Mouse (Mus musculus) cerebellum, postnatal 36 days (tissue): ENCODE results near the gene Selplg.

ENCODE experiments used
- DNase-seq, 2 experiments: peaks; one replicate each; pipeline ENCODE4 v3.0.0; 2021 to 2022; ENCODE audit warnings: mixed read lengths in 2 of 2

Selplg gene

DNA sequence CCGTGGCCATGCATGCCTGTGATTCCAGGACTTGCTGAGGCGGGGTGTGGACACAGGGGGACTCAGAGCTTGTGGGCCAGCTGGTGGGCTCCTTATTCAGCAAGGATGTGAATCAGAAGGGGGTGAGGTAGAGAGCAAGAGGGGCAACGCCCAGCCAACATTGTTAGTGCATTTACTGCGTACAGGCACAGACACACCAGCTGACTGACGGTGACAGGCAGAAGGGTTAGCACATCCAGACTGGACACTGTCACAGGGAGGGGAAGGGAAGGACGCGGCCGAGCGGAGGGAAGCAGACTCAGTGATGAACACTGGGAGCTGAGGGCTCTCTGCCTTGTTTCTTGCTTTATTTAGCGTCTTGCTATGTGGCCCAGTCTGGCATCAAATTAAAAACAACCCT, 21.1 kb upstream of the Selplg start:
- no peak for DNase-seq

DNA sequence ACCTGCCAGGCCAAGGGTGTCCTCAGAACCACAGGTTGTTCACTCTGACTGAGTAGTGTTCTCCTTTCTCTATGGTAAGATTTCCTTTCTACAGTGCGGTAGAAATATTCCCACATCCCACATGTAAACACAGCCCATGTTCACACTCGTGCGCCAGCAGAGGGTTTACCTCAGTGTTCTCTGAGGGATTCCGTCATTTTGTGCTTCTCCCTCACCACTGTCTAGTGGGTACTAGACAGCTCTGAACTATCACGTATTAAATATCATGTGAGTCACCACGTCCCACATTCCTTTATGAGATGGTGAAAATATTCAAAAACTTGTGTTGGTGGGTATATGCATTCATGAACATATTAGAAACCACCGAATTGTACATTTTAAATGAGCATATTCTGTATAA, 20.0 kb upstream of the Selplg start:
- DNase-seq, result no peak

DNA sequence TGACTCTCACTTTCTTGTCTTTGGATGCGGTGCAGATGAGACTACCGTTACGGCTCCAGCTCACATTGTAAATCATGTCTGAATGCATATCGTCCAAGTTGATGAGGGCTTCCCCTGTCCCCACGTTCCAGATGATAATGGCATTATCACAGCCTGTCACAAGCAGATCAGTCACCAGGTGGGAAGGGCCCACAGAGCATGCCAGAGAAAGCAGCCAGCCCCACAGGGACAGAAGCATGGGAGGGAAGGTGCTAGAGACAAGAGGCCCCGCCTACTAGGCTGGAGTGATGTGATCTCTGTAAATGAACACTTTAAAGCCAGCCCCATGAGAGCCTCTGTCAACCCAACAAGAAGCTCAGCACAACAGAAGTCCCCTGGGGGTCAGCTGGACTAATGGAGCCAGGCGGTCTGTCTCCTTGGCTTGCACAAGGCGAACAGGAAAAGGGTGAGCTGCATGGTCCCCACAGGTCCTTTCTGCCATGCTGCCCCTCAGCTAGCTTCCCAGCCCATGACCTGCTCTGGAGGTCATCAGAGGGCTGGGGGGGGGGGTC, 18.3 kb upstream of the Selplg start:
- DNase-seq, result no peak

DNA sequence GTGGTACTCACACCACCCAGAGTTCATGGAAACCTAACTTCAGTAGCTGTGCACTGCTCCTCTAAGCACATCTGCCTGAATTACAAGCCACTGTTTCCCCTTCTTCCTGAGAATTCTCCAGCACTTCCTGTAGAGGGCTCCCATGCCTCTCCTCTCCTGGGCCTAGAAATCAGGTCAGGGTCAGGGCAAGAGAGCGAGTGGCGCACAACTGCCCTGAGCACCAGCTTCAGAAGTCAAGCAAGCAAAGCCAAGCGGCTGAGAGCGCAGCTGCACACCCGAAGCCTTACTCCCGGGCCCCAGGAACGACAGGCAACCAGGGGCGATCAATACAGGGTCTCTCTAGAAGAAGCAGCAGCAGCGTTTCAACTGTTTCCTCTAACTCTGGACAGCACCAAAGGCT, 15.2 kb upstream of the Selplg start:
- no peak for DNase-seq

DNA sequence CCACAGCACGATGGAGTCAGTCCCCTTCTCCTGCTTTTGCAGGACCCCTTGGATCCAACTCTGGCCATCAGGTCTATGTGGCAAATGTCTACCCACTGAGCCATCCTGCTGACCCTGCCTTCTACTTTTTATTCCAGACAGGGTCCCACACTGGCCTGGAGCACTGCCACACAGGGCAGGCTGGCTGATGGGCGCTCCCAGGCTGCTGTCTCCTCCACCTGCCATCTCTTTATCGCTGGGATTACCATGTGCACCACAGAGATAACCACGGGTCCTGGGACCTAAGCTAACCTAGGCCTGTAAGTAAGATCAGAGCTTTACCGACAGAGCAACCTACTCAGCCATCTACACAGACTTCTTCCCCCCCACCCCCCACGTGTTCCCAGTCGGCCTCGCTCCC, 14.2 kb upstream of the Selplg start:
- no peak for DNase-seq

DNA sequence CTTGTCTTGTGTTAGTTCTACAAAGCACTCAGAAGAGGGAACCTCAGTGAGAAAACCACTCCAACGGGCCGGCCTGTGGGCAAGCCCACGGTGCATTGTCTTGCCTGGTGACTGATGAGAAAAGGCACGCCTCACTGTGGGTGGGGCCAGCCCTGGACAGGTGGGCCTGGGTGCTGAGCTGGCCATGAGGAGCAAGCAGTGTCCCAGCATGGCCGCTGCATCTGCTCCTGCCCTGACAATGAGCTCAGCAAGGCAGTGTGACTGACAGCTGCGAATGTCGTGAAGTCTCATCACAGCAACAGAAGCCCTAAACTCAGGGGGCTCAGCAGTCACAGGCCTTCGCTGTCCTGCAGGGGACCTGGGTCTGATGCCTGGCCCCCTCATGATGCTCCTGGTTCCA, 13.2 kb upstream of the Selplg start:
- DNase-seq, result no peak

DNA sequence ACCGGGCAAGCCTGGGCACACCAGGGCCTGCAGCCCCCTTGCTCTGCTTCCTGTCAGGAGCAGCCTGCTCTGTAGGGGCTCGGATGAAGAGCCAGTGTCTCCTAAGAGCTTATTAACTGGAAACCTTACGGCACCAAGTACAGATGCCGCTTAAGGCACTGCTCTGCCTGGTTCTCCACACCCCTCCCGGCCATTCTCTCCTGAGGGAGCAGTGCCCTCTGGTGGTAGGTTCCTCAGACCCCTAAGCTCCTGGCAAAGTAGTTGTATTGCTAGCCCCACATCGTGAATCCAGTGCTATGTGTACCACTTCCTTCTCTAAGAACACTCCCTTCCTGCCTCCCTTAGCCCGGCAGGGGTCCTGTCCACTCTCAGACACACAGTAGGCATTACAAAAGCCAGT, 12.3 kb upstream of the Selplg start:
- DNase-seq, result peak in 1 of 2 experiments; percentile 49

DNA sequence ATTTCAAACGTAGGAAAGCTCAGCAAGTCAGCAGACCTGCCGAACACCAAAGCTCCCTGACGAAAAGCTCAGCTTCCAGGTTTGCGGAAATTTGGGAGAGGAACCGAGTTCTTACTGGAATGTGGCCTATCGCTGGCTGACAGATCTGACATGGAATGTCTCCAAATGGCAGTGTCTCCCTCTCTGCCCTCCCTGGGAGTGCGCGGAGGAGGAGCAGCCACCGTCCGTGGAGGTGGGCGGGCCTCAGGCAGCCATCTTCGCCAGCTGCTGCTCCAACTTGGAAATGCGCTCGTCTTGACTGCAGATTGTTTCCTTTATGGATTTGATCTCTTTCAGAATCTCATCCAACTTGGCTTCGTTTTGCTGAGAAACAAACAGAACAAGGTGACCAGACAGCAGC, 11.7 kb upstream of the Selplg start:
- DNase-seq, result no peak

DNA sequence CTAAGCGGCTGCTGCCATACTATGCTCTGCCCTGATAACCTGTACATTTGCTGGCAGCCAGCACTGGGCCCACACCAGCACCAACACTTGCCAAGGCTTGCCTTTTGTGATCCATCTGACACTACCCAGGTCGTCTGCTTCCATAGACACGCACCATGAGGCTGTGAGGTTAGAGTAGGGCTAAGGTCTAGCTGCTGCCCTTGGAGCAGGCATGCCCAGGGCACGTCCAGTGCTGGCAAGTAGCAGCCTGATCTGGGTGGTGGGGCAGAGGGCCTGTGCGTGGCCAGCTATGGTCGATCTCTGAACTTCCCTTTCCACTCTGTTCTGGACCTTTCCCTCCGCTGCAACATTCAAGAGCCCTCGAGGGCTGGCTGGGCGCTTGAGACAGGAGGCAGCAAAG, 10.5 kb upstream of the Selplg start:
- DNase-seq, result no peak

DNA sequence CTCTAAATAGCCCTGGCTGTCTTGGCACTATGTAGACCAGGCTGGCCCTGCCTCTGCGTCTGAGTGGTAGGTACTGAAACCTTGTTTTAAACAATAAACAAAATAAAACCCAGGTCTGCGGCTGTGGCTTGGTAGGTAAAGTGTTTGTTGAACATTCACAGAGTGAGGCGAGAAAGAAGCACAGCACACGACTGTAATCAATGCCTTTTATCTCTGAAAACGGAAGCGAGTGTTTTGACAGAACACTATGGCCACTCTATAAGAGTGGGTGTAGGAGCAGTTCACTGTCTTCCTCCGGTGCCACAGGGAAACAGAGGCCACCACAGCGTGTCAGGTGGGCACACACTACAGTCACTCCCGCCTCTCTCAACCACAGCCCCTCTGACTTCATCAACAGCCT, 9.8 kb upstream of the Selplg start:
- DNase-seq, result no peak

DNA sequence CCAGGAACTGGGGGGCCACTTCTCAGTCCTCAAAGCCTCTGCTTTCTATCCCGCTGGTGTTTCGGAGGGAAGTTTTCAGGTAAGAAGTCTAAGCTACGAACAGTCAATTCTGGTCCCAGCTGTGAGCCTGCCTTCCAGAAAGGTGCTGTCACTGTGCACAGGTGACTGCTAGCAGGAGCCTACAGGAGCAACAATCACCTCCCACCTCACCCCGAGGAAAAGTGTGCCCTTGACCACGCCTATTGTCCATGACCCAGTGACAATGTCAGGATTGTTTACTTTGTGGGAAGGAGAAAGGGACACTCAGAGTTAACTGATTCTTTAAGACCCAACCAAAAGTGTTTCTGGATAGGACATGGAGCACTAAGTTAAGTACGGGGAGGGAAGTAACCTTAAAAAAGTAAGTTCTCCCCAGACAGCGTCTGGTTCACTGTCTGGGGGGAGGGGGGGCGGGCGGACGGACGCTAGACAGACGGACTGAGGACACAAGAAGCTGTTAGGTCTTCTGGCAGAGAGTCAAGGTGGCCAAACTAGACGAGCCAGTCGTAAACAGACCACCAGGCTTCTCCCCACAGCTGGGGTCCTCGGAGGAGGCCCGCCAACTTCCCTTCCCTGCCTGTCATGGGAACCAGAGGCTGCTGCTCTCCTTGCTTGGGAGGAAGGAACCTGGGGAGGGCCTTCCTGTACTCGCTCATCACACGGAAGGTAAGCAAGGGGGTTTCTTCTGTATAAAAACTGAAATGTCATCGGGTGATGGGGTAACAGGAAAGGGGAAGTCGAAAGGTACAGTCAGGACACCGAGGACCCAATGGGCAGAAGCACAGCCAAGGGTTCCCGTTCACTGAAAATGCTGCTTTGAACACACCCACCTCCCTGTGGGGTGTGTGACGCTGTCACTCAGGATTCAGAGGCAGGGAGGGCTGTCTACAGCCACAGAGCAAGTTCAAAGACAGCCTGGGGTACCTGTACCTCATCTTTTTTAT, 9.1 kb upstream of the Selplg start:
- DNase-seq, result no peak

DNA sequence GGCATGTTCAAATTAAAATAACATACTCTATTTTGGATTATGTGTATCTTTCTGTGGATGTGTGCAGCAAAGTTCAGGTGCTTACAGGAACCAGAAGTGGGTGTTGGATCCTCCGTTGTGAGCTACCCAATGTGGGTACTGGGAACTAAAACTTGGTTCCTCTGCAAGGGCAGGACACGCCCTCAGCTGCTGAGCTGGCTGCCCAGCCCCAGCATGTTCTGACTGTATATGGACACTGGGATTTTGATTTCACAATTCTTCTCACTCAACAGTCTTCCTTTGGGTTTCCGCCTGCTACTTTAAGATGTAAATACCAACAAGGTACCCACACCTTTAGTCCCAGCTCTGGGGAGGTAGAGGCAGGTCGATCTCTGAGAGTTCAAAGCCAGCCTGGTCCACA, 8.0 kb upstream of the Selplg start:
- no peak for DNase-seq

DNA sequence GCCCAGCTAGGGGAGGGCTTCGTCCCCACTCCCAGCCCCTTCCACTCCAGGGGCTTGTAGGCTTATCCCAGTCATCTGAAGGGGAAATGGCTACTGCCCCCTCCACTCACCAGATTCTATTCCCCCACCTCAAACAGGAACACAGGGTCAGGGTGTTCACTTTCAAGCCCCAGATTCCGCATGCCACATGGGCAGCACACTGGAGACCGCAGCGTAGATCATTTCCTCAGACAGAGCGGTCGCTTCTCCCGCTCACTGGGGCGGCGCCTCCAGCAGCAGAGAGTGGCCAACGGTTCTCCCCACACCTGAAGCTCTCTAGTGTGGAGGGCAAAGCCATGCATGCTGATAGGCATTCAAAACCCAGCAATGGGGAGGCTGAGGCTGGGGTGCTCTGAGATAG, 4.5 kb upstream of the Selplg start:
- DNase-seq, result no peak

DNA sequence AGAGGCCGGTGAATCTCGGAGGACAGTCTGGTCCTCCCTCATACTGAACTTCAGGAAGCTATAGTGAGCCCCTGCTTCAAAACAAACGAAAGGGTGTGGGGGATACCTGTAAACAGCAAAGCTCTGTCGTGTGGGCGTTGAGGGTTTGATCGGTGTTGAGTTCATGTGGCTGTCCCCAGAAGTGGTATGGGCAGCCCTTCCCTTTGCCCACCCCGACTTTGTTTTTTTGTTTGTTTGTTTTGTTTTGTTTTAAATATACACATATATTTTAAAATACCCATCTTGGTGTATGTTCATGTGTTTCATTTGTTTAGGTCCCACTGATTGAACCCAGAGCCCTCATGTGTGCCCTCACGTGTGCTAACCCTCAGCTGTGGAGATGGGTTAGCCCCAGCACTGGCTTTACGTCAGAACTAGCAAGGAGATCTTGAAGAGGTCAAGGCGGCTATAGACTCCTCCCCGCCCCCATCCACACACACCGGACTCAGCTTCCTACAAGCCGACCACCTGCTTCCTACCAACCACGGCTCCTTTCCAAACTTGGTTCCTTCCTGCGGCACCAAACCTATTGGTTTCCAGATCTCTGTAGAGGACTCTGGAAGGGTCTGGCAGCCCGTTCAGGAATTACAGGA, 988 bp upstream of the Selplg start:
- DNase-seq, result no peak

DNA sequence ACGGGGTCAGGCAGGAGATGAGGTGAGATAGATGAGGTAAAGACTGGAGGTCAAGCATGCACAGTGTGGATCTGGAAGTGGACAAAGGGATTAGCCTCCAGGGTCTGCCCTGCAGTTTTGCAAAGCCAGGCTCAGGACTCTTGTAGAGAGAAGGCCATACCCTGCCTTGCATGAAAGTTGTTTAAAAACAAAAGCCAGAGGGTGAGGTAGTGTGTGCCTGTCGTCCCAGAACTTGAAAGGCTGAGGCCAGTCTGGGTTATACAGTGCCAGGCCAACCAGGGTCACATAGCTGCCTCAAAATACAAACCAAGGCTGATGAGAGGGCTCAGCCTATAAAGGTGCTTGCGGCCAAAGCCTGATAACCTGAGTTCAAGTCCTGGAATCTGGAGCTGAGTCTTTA, 703 bp downstream of the Selplg start:
- DNase-seq, result no peak

DNA sequence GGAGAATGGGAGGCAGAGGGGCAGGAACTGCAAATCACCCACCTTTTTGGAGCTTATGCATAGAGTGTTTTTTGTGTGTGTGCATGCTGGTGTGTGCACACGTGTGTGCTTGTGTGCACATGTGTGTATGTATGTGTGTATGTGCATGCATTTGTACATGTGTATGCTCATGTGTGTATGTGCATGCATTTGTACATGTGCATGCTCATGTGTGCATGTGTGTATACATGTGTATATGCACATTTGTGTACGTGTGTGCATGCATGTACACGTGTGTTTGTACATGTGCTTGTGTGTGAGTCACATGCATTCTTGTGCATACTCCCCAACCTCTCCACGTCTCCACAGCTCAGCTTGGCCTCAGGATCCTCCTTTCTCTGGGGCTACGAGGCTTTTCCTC, 1.6 kb downstream of the Selplg start:
- DNase-seq, result no peak

DNA sequence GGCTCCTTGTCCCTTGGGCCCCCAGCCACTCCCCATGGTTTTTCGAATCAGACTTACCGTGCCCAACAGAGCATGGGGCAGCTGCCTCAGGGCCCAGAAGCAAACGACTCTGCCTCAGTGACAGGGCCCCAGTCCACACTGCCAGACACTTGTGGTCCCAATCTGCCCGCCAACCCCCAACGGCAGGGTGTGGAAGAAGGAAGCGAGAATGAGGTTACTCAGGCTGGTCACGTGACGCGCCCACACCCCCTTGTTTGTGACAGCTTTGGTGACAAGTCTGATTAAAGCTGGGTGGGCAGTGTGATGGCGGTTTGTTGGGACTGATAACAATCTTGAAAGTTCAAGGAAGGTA, 2.2 kb downstream of the Selplg start:
- DNase-seq, result no peak

DNA sequence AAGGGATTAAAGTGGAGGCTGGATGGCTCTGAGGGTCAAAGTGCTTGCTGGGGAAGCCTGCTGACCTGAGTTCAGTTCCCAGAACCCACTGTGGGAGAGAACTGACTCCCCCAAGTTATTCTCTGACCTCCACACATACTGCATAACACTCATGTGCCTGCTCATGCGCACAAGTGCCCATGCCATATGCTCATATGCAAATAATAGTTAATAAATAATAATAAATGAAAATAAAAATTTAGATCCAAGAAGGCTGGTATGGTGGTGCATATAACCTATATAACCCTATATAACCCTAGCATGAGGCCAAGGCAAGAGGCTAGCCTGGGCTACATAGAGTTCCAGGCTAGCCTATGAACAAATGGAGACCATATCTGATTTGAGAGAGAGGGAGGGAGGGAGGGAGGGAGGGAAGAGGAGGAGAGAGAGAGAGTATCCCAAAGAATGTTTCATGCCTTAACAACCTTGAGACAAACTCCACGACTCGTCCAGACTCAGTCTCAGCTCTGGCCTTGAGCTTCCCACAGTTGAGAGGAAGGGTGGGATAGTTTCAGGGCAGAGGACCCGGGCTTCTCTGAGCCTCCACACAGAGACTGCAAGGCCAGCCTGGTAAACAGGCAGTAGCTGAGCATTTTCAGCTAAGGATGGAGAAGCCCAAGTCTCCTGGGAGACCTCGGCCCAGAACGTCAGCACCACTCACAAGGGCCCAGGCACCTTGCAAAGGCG, 2.7 kb downstream of the Selplg start:
- DNase-seq, result no peak

DNA sequence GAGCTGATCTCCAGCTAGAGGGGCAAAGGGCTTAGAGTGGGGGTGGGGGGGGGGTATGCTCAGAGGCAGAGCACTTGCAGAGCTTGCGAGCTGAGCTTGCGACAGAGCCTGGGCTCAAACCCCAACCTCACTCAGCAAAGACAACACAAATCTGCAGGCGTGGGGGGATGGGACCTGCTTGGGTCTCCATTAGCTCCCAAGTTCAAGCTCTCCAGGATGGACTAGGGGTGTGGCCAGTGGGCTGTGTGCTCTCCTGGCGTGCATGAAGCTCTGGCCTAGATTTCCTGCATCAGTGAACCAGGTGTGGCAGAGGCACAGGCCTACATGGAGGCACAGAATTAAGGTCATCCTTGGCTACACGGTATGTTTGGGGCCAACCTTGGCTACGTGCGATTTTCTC, 4.0 kb downstream of the Selplg start:
- no peak for DNase-seq

DNA sequence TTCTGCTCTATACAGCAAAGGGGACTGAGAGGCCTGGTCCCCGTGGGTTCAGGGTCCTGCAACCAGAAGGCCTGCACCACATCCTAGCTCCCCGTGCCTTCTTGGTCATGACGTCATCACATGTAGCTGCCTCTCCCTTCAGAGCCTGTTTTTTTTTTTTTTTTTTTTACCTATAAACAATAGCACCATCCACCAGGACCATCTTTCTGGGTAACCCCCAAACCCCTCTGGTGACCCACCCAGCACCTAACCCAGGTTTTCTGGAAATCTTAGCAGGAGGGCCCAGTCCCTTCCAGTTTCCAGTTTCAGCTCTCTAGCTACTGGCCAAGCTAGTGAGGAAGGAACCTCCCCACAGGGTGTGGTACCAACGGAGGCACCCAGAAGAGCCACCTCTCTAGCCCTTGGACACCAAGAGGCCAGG, 4.4 kb downstream of the Selplg start:
- no peak for DNase-seq

DNA sequence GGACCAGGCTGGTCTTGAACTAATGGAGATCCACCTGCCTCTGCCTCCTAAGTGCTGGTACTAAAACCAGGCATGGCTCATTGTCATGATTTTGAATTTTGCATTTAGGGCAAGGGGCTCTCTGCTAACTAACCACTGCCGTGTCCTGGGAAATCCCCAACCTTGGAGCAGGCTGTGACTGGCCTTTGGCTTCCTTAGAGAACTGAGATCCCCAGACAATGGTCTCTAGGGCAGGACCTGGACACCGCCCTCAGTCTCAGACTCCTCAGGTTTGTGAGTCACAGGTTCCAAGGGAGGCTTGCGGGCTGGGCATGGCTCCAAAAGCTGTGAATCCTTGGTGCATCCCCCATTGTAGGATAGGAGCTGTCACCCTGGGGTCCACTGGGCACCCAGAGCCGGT, 5.8 kb downstream of the Selplg start:
- DNase-seq, result no peak

DNA sequence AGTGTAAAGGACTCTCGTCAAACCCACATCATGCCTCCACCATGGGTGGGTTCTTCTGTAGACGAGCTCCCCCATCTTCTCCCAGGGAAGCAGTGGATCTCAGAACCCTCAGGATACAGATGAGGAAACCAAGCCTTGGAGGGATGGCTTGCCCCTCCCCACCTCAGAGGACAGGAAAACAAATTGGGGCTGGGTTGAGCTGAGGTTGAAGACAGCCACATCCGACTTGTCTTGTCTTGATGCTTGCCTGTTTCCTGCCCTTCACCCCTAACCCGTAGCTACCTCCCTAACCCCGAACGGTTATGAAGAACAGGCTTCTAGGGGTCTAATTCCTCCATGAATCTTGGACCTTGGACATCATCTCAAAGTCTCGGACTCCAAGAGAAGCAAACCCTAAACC, 6.9 kb downstream of the Selplg start:
- no peak for DNase-seq

DNA sequence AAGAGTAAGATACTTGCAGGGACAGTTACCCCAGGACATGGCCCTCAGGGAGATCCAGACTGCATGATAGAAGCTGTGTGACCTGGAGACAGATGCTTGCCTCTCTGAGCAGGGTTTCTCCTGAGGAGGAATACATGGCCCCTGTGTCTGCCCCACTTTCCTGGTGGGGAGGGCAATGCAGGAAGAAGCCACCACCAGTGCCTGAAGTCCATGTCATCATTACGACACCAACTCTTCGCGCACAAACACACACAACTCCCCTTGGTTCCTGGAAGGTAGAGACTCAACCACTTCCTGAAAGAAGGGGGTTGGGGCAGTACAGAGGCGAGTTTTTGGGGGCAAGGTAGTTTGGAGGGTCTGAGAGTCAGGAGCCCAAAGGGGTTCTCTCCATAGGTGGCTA, 8.2 kb downstream of the Selplg start:
- no peak for DNase-seq

DNA sequence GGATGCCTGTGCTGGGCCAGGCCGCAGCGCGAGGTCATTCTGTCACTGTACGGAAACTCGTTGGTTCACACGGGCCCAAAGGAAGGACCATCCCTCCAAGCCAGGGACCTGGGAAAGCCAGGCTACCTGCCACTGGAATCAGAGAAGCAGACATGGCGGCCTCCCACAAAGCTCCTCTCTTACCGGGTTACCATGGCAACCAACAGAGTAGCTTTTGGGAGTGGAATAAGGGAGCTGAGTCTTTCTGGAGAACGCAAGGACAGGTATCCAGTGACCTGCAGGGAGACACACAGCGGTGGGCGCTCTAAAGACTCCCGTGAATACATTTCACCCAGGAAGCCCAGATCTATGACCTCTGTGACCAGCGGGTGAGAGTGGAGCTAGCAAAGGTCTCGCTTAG, 13.9 kb downstream of the Selplg start:
- no peak for DNase-seq
